Mouse (Mus musculus) kidney, adult 2 months (tissue): ENCODE measurements around the gene Nmnat2.
A peak's percentile ranks its signal among the peaks of the same experiment; 100 is the strongest.

Experiments used
- CTCF ChIP-seq: fragments of 200-500 bp; conservative IDR thresholded peaks from 2 replicates; pipeline ENCODE4 v1.5.1; 2011; ENCODE audit warnings: low read depth, mild to moderate bottlenecking, control low read depth, low read length, moderate library complexity, mixed read lengths; ENCODE audit not compliant: insufficient read depth, insufficient read length
- POLR2A ChIP-seq: fragments of 200-500 bp; IDR thresholded peaks from one replicate; pipeline ENCODE4 v1.6.1; 2011; ENCODE audit warnings: low read depth, low read length, control low read depth

DNA sequence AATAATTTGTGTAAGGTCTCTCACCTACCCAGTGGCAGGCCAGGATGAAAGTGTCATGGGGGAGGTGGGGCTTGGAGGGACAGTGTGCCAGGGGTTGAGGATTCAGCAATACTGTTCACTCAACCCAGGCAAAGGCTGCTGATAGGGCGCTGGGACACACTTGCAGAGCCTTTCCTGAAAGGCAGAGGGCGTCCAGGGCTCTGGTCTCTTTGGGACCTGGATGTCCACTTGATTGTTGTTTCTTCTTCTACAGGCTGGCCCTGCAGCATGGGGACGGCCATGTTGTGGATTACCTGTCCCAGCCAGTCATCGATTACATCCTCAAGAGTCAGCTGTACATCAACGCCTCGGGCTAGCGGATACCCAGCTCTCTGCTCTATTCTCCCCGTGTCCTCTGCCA, 160.5 kb downstream of the Nmnat2 start:
- TF ChIP-seq CTCF (0 out of 2 replicates have a peak, but pooled peaks have one; percentile 10), POLR2A (no peak)
